Mouse (Mus musculus) B cell, adult 67 days (primary cell): ENCODE measurements around the gene Stard3. TPM values are rescaled to one million over a fixed set of nuclear protein-coding genes. Genes with fewer than 3 reads are reported as not detected.

ENCODE experiments used
- total RNA-seq, 2 experiments: library from RNA; stranded (reverse); gene quantifications; 4 replicates each; pipeline ENCODE4 v1.2.4; 2023

Stard3 gene
- total RNA-seq, result 10 to 100 TPM; 39.6 to 44.8 TPM

GRCm38 (mm10) chr11:98358161-98359083 is at the start of gene Stard3:
Stard3 (plus strand) TSS chr11:98358368.

GRCm38 (mm10) chr11:98329081-98329959 is 28.8 kb upstream of the Stard3 start, which contains the start of gene Neurod2:
Neurod2 (minus strand) TSS chr11:98329648.

GRCm38 (mm10) chr11:98348083-98348961 is 9.8 kb upstream of the Stard3 start, which contains the start of gene Ppp1r1b:
Ppp1r1b (plus strand) TSS chr11:98348404.

GRCm38 (mm10) chr11:98383261-98384030 is 25.3 kb downstream of the Stard3 start, which contains the start of gene Tcap:
Tcap (plus strand) TSS chr11:98383811.

GRCm38 (mm10) chr11:98385638-98386585 is 27.7 kb downstream of the Stard3 start, which contains the start of gene Pnmt:
Pnmt (plus strand) TSS chr11:98386450.

GRCm38 (mm10) chr11:98400161-98400726 is 42.1 kb downstream of the Stard3 start, which contains the start of gene Pgap3:
Pgap3 (minus strand) TSS chr11:98400490.

GRCm38 (mm10) chr11:98412273-98412796 is 54.2 kb downstream of the Stard3 start, which contains the start of gene Erbb2:
Erbb2 (plus strand) TSS chr11:98412470.

Other genes with a start within 250 kb of the Stard3 start
- 10 to 100 TPM; 48.7 to 50.1 TPM for gene Fbxl20, start 208.0 kb upstream of the Stard3 start, total RNA-seq
- 100 to 1,000 TPM in 1 of 2 experiments, 10 to 100 TPM in 1; 81.7 to 105 TPM for gene Med1, start 165.1 kb upstream of the Stard3 start, total RNA-seq
- gene Cdk12, start 155.3 kb upstream of the Stard3 start, total RNA-seq, result 100 to 1,000 TPM; 125 to 134 TPM
- gene Neurod2, start 28.7 kb upstream of the Stard3 start, total RNA-seq, result under 1 TPM in 1 of 2 experiments, not detected in 1; 0.18 TPM
- not detected for gene Ppp1r1b, start 10.0 kb upstream of the Stard3 start, total RNA-seq
- gene Tcap, start 25.4 kb downstream of the Stard3 start, total RNA-seq, result under 1 TPM in 1 of 2 experiments, not detected in 1; 0.62 TPM
- not detected for gene Pnmt, start 28.1 kb downstream of the Stard3 start, total RNA-seq
- gene Pgap3, start 42.1 kb downstream of the Stard3 start, total RNA-seq, result 1 to 10 TPM; 8.0 to 9.2 TPM
- not detected for gene Erbb2, start 54.1 kb downstream of the Stard3 start, total RNA-seq
- gene Mien1, start 80.6 kb downstream of the Stard3 start, total RNA-seq, result 10 to 100 TPM; 51.1 to 52.2 TPM
- 1 to 10 TPM in 1 of 2 experiments, under 1 TPM in 1; 0.77 to 1.1 TPM for gene Grb7, start 88.0 kb downstream of the Stard3 start, total RNA-seq
- gene Ikzf3, start 187.7 kb downstream of the Stard3 start, total RNA-seq, result 100 to 1,000 TPM; 627 to 726 TPM
- gene Zpbp2, start 192.7 kb downstream of the Stard3 start, total RNA-seq, result 10 to 100 TPM in 1 of 2 experiments, 1 to 10 TPM in 1; 4.8 to 12.8 TPM
- gene Ormdl3, start 229.0 kb downstream of the Stard3 start, total RNA-seq, result 10 to 100 TPM; 19.3 to 19.6 TPM
- not detected for gene Lrrc3c, start 239.9 kb downstream of the Stard3 start, total RNA-seq